Mouse (Mus musculus) CH12.LX (cell line): ENCODE results near the gene Tnfrsf21. TPM values are rescaled to one million over a fixed set of nuclear protein-coding genes. Genes with fewer than 3 reads are reported as not detected.

Experiments used
- polyA plus RNA-seq: library from polyadenylated mRNA; unstranded; fragments of >175 nt; gene quantifications from 2 replicates; pipeline ENCODE4 v1.2.1, GENCODE M21; 2012; ENCODE audit warnings: low read depth; ENCODE audit not compliant: insufficient read length
- total RNA-seq, 2 experiments: library from RNA; depleted of rRNA; stranded (reverse); fragments of 300-350 nt in 1 of 2; fragments of >200 nt in 1 of 2; gene quantifications; 2 replicates each; pipeline ENCODE4 v1.2.3; 2012 to 2014

The Tnfrsf21 gene
- total and polyA plus RNA-seq, 3 experiments, result 0.10 TPM; not detected in 2

Other genes starting within 250 kb of the Tnfrsf21 start
- gene Cd2ap, start 139.9 kb upstream of the Tnfrsf21 start, total RNA-seq (2012; rRNA removed), result 18.8 and 19.9 TPM in 2 replicates
- gene Cd2ap, start 139.9 kb upstream of the Tnfrsf21 start, total RNA-seq (2014; rRNA removed), result 26.1 and 28.8 TPM in 2 replicates
- gene Cd2ap, start 139.9 kb upstream of the Tnfrsf21 start, polyA plus RNA-seq, result 36.3 and 36.8 TPM in 2 replicates